Comparison of ENCODE assay signal across 8 mouse cellular contexts in genomic region chr19:5662981-5663913, GRCm38 (mm10). TPM values are rescaled to one million over a fixed set of nuclear protein-coding genes. Genes with fewer than 3 reads are reported as not detected.
A peak's percentile ranks its signal among the peaks of the same experiment; 100 is the strongest.
DNase-seq lines count a peak whose midpoint lies in the region; ATAC-seq and TF ChIP-seq lines count a peak whose summit lies in the region.

TSS of gene Sipa1 (minus strand) at chr19:5663707.

- peak within 1 kb of the TSS; percentile 86 for H3ac ChIP-seq in C2C12 (ENCODE audit: control insufficient read depth, insufficient read length, low read depth)

- peak within 1 kb of the TSS; percentile 66 for H3K9ac ChIP-seq in limb, embryonic 13.5 days
- peak within 1 kb of the TSS; percentile 33; the same call in 1 of the 2 replicates for H3K9ac ChIP-seq in midbrain, embryonic 15.5 days

- peak within 1 kb of the TSS; percentile 71 for H3K27ac ChIP-seq in embryonic fibroblast, embryonic 13.5 days (ENCODE audit: insufficient read depth, low read length)
- H3K27ac ChIP-seq in limb, embryonic 13.5 days, result peak within 1 kb of the TSS; percentile 88
- H3K27ac ChIP-seq in midbrain, embryonic 15.5 days, result peak within 1 kb of the TSS; percentile 57
- peak within 1 kb of the TSS; percentile 93 for H3K27ac ChIP-seq in spleen, adult 2 months (ENCODE audit: insufficient read depth, low read length)

- ATAC-seq in limb, embryonic 13.5 days (ENCODE audit: low FRiP score, low read depth), result peak; percentile 94
- peak; percentile 82 for ATAC-seq in midbrain, embryonic 15.5 days (replicated peaks)

- H3K4me2 ChIP-seq in limb, embryonic 13.5 days (replicated peaks), result peak within 1 kb of the TSS; percentile 74
- peak within 1 kb of the TSS; percentile 49 for H3K4me2 ChIP-seq in midbrain, embryonic 15.5 days

- H3K27me3 ChIP-seq in C2C12 (ENCODE audit: control insufficient read depth, insufficient read depth, insufficient read length), result no peaks in the 10 kb centered on the region
- H3K27me3 ChIP-seq in limb, embryonic 13.5 days, result no peaks in the 10 kb centered on the region
- no peaks in the 10 kb centered on the region for H3K27me3 ChIP-seq in midbrain, embryonic 15.5 days (replicated peaks)
- no peaks in the 10 kb centered on the region for H3K27me3 ChIP-seq in spleen, adult 2 months (ENCODE audit: control insufficient read depth, insufficient read depth, low read length)

- peak; percentile 98 for TF ChIP-seq POLR2A in embryonic fibroblast, embryonic 13.5 days (IDR thresholded peaks at IDR 0.05; ENCODE audit: low read depth, low read length)
- peak; percentile 90 for TF ChIP-seq POLR2A in spleen, adult 2 months (IDR thresholded peaks at IDR 0.05; ENCODE audit: low read depth, low read length)

- under 1% methylated on average over 32 of the region's 32 CpGs for WGBS in limb, embryonic 13.5 days
- WGBS in midbrain, embryonic 15.5 days, result 2% methylated on average over 32 of the region's 32 CpGs
- WGBS in spleen, adult 2 months, result under 1% methylated on average over 32 of the region's 32 CpGs

- H3K9me3 ChIP-seq in limb, embryonic 13.5 days, result no peaks in the 10 kb centered on the region
- H3K9me3 ChIP-seq in midbrain, embryonic 15.5 days, result no peaks in the 10 kb centered on the region

- TF ChIP-seq CTCF in C2C12 (IDR thresholded peaks at IDR 0.05; ENCODE audit: control insufficient read depth, insufficient read depth, insufficient read length), result no peak
- no peak for TF ChIP-seq CTCF in embryonic fibroblast, embryonic 13.5 days (IDR thresholded peaks at IDR 0.05; ENCODE audit: borderline replicate concordance, insufficient read depth, low read length)
- no peak for TF ChIP-seq CTCF in spleen, adult 2 months (IDR thresholded peaks at IDR 0.05; ENCODE audit: extremely low read depth, insufficient read depth, insufficient read length, insufficient replicate concordance)

- peaks cover 11% of the 10 kb centered on the region; the same call in 1 of the 2 replicates for H3K4me1 ChIP-seq in embryonic fibroblast, embryonic 13.5 days (ENCODE audit: control insufficient read depth, insufficient read depth, low read length)
- peaks cover 36% of the 10 kb centered on the region for H3K4me1 ChIP-seq in limb, embryonic 13.5 days
- H3K4me1 ChIP-seq in midbrain, embryonic 15.5 days, result peaks cover 14% of the 10 kb centered on the region
- H3K4me1 ChIP-seq in spleen, adult 2 months (ENCODE audit: control insufficient read depth, insufficient read depth, insufficient read length), result peaks cover 17% of the 10 kb centered on the region; the same call in 1 of the 2 replicates

- H3K79me2 ChIP-seq in C2C12 (ENCODE audit: control insufficient read depth, insufficient read depth), result peaks cover 16% of the 10 kb centered on the region

- H3K36me3 ChIP-seq in C2C12 (ENCODE audit: control insufficient read depth, insufficient read depth), result peaks cover 32% of the 10 kb centered on the region
- H3K36me3 ChIP-seq in limb, embryonic 13.5 days, result peaks cover 59% of the 10 kb centered on the region
- peaks cover 27% of the 10 kb centered on the region for H3K36me3 ChIP-seq in midbrain, embryonic 15.5 days (replicated peaks)
- peaks cover 37% of the 10 kb centered on the region for H3K36me3 ChIP-seq in spleen, adult 2 months (ENCODE audit: control insufficient read depth, insufficient read depth, low read length)

- peak within 1 kb of the TSS; percentile 43 for H3K4me3 ChIP-seq in C2C12 (ENCODE audit: insufficient read depth, poor library complexity, severe bottlenecking)
- peak within 1 kb of the TSS; percentile 64 for H3K4me3 ChIP-seq in embryonic fibroblast, embryonic 13.5 days (ENCODE audit: insufficient read depth, low read length)
- H3K4me3 ChIP-seq in limb, embryonic 13.5 days, result peak within 1 kb of the TSS; percentile 52
- peak within 1 kb of the TSS; percentile 36 for H3K4me3 ChIP-seq in midbrain, embryonic 15.5 days
- peak within 1 kb of the TSS; percentile 71 for H3K4me3 ChIP-seq in spleen, adult 2 months (ENCODE audit: extremely low read depth, insufficient read depth, insufficient read length)

- H3K79me3 ChIP-seq in C2C12 (ENCODE audit: low read depth), result peaks cover 3% of the 10 kb centered on the region

- peak; percentile 73 for DNase-seq in brain, adult 2 months (ENCODE audit: low read depth, low spot score)
- DNase-seq in heart, adult 9 months (ENCODE audit: low spot score in 2 of 2), result peak; percentile 96 to 97
- peak; percentile 94 for DNase-seq in kidney, adult 9 months
- peak; percentile 72 to 96 for DNase-seq in spleen, adult 2 months (ENCODE audit: low read depth in 1 of 2, low spot score in 2 of 2)

TF ChIP-seq in C2C12, 6 proteins besides CTCF, POLR2A, EP300 and RAD21:
- TF ChIP-seq MAX (IDR thresholded peaks at IDR 0.05) (no peak), CEBPB (IDR thresholded peaks at IDR 0.05; ENCODE audit: low read depth) (no peak), MYOG (IDR thresholded peaks at IDR 0.05; ENCODE audit: control insufficient read depth, extremely low read depth, insufficient read length) (no peak), USF1 (IDR thresholded peaks at IDR 0.05; ENCODE audit: low read depth) (no peak), MYOD1 (IDR thresholded peaks at IDR 0.05; ENCODE audit: control insufficient read depth, insufficient read length, low read depth) (no peak), FOSL1 (IDR thresholded peaks at IDR 0.05; ENCODE audit: insufficient read depth, low read length, poor library complexity, severe bottlenecking) (no peak)

RNA-seq across cellular contexts. Expression of gene Sipa1, which starts in this region (rescaled TPM):
- 22.9 TPM for polyA plus RNA-seq in C2C12 (2012; fragmentation: generic; extraction: Trizol)
- polyA plus RNA-seq in embryonic fibroblast, embryonic 13.5 days (2011; ENCODE audit: insufficient read length, low read depth, missing spikeins), result 16.7 and 19.1 TPM in 2 replicates
- polyA plus RNA-seq in limb, embryonic 13.5 days (2015; fragmentation: Nextera tagmentation; extraction: Ambion mirVana), result 25.2 and 27.8 TPM in 2 replicates
- 17.1 and 19.6 TPM in 2 replicates for polyA plus RNA-seq in midbrain, embryonic 15.5 days (2015; fragmentation: Nextera tagmentation; extraction: Ambion mirVana)
- polyA plus RNA-seq in spleen, adult 2 months (2012; rRNA removed), result 417 and 497 TPM in 2 replicates

Comparison
In these comparisons a context has a peak if more than half of its experiments do, and no peak if none do; other contexts are left out.
1. Peak in every context shown above with its lines: DNase-seq, ATAC-seq, H3K4me3 ChIP-seq and H3K27ac ChIP-seq.
2. RNA of gene Sipa1 (polyA plus RNA-seq): 417 to 497 TPM in spleen, adult 2 months; 25.2 to 27.8 TPM in limb, embryonic 13.5 days, 22.9 TPM in C2C12 (single experiment), 17.1 to 19.6 TPM in midbrain, embryonic 15.5 days and 16.7 to 19.1 TPM in embryonic fibroblast, embryonic 13.5 days; every median in the first group is over 10 times any median in the second.